Mouse (Mus musculus): ENCODE measurements at regions not wholly inside any gene's neighbourhood (a gene's known extent, or its start where the extent isn't known, plus 50 kb on each side); places are given as distances from the start of the nearest gene placed in this dataset.

DNA sequence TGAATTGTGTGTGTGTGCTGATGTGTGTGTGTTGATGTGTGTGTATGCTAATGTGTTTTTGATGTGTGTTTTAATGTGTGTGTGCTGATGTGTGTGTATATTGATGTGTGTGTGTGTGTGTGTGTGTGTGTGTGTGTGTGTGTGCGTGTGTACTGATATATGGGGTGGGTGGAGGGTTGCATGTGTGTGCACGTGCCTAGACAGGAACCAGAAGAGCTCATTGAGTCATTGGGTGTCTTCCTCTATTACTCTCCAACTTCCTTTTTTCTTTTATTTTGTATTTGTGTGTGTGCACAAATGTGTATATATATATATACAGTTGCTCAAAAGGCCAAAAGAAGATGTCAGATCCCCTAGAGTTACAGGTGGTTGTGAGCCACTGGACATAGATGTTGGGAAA, 73.4 kb upstream of the Gm12830 start:
- in situ Hi-C loops (cut with MboI; ENCODE audit: low sequenced_read_pairs in 2 of 2, unreplicated experiment in 2 of 2), result no loop called here
- no peaks in the 10 kb centered on the region for H3K36me3 ChIP-seq (ENCODE audit: control insufficient read depth, insufficient read depth, low read length, poor library complexity, severe bottlenecking)
- no peaks in the 10 kb centered on the region for H3K9me3 ChIP-seq (ENCODE audit: control insufficient read depth, insufficient read depth, low read depth, low read length)
- TF ChIP-seq ZC3H11A (IDR thresholded peaks at IDR 0.05; ENCODE audit: borderline replicate concordance, low read depth, low read length), result no peak
- no peak for TF ChIP-seq MAFK (IDR thresholded peaks at IDR 0.05; ENCODE audit: insufficient read depth, low read depth, low read length)
- TF ChIP-seq HCFC1 (IDR thresholded peaks at IDR 0.05; ENCODE audit: borderline replicate concordance, insufficient read depth, low read length), result no peak
- no peak overlapping the region for H3K27ac ChIP-seq (ENCODE audit: insufficient read depth, low read depth, low read length, poor library complexity, severe bottlenecking)
- no peak for DNase-seq (ENCODE audit: low read depth, low spot score)
- no peaks in the 10 kb centered on the region for H3K4me1 ChIP-seq (ENCODE audit: control insufficient read depth in 2 of 2, insufficient read depth in 2 of 2, low read length in 2 of 2, poor library complexity in 1 of 2)
- H3K4me3 ChIP-seq (ENCODE audit: insufficient read depth in 1 of 2, low read depth in 1 of 2, low read length in 2 of 2, poor library complexity in 1 of 2, severe bottlenecking in 1 of 2), result no peak overlapping the region
- H3K9ac ChIP-seq (ENCODE audit: insufficient read depth, low read depth, low read length, poor library complexity, severe bottlenecking), result no peak overlapping the region

DNA sequence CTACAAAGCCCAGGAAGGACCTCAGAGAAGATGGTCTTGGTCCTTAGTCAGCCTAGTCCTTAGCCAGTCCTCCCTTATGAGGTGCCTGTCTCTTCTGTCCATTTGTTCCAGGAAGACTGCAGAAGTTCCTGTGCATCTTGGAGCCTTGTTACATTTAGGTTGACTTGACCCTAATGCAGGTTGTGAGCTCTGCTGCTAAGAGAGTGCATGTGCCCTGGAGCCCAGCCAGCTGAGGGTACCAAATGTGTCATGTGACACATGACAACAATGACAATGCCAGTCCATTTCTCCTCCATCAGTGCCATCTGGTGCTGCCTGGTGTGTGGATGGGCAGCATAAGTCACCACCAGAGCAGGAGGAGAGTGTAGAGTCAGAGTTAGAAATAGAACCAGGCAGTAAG, 61.7 kb upstream of the Gm12830 start:
- in situ Hi-C loops (cut with MboI; ENCODE audit: low sequenced_read_pairs in 2 of 2, unreplicated experiment in 2 of 2), result no loop called here
- no peak overlapping the region for H3K9ac ChIP-seq (ENCODE audit: insufficient read depth, low read depth, low read length, poor library complexity, severe bottlenecking)
- H3K4me1 ChIP-seq (ENCODE audit: control insufficient read depth in 2 of 2, insufficient read depth in 2 of 2, low read length in 2 of 2, poor library complexity in 1 of 2), result no peaks in the 10 kb centered on the region
- H3K4me3 ChIP-seq (ENCODE audit: insufficient read depth in 1 of 2, low read depth in 1 of 2, low read length in 2 of 2, poor library complexity in 1 of 2, severe bottlenecking in 1 of 2), result no peak overlapping the region
- no peak for DNase-seq (ENCODE audit: low read depth, low spot score)
- no peaks in the 10 kb centered on the region for H3K36me3 ChIP-seq (ENCODE audit: control insufficient read depth, insufficient read depth, low read length, poor library complexity, severe bottlenecking)
- no peak for TF ChIP-seq MAFK (IDR thresholded peaks at IDR 0.05; ENCODE audit: insufficient read depth, low read depth, low read length)
- TF ChIP-seq CHD2 (IDR thresholded peaks at IDR 0.05; ENCODE audit: low read depth, low read length), result no peak
- TF ChIP-seq ZC3H11A (IDR thresholded peaks at IDR 0.05; ENCODE audit: borderline replicate concordance, low read depth, low read length), result no peak
- TF ChIP-seq ZNF384 (IDR thresholded peaks at IDR 0.05; ENCODE audit: low read depth, low read length), result no peak
- H3K9me3 ChIP-seq (ENCODE audit: control insufficient read depth, insufficient read depth, low read depth, low read length), result no peaks in the 10 kb centered on the region
- no peak overlapping the region for H3K27ac ChIP-seq (ENCODE audit: insufficient read depth, low read depth, low read length, poor library complexity, severe bottlenecking)

- no peak overlapping the region for H3K27ac ChIP-seq (ENCODE audit: insufficient read depth, low read depth, low read length, poor library complexity, severe bottlenecking)
- TF ChIP-seq ZNF384 (IDR thresholded peaks at IDR 0.05; ENCODE audit: low read depth, low read length), result no peak
- TF ChIP-seq MAFK (IDR thresholded peaks at IDR 0.05; ENCODE audit: insufficient read depth, low read depth, low read length), result no peak
- no peak for TF ChIP-seq HCFC1 (IDR thresholded peaks at IDR 0.05; ENCODE audit: borderline replicate concordance, insufficient read depth, low read length)
- no peak for TF ChIP-seq ZC3H11A (IDR thresholded peaks at IDR 0.05; ENCODE audit: borderline replicate concordance, low read depth, low read length)
- no peak for TF ChIP-seq CHD2 (IDR thresholded peaks at IDR 0.05; ENCODE audit: low read depth, low read length)
- no peak for DNase-seq (ENCODE audit: low read depth, low spot score)
- no peaks in the 10 kb centered on the region for H3K36me3 ChIP-seq (ENCODE audit: control insufficient read depth, insufficient read depth, low read length, poor library complexity, severe bottlenecking)
- H3K9ac ChIP-seq (ENCODE audit: insufficient read depth, low read depth, low read length, poor library complexity, severe bottlenecking), result no peak overlapping the region
- in situ Hi-C loops (cut with MboI; ENCODE audit: low sequenced_read_pairs in 2 of 2, unreplicated experiment in 2 of 2), result no loop called here
- H3K9me3 ChIP-seq (ENCODE audit: control insufficient read depth, insufficient read depth, low read depth, low read length), result no peaks in the 10 kb centered on the region
- no peak overlapping the region for H3K4me3 ChIP-seq (ENCODE audit: insufficient read depth in 1 of 2, low read depth in 1 of 2, low read length in 2 of 2, poor library complexity in 1 of 2, severe bottlenecking in 1 of 2)
- H3K4me1 ChIP-seq (ENCODE audit: control insufficient read depth in 2 of 2, insufficient read depth in 2 of 2, low read length in 2 of 2, poor library complexity in 1 of 2), result no peaks in the 10 kb centered on the region
Observed at GRCm38 (mm10) chr4:114766643-114767393, 54.7 kb upstream of the Gm12830 start.

All from ES-E14 (cell line).